Mouse (Mus musculus) hindbrain, embryonic 16.5 days (tissue): ENCODE measurements around the gene Bola3. TPM values are rescaled to one million over a fixed set of nuclear protein-coding genes. Genes with fewer than 3 reads are reported as not detected.

Source experiments
- ATAC-seq: fragments of 200-750 bp; cut with Nextera tagmentation; 2 replicates; pipeline ENCODE4 v1.8.0; 2017; ENCODE audit warnings: moderate TSS enrichment, moderate library complexity
- H3K27ac ChIP-seq: fragments of 300-500 bp; sonication (generic); 2 replicates; pipeline ENCODE4 v1.5.1; 2014; ENCODE audit warnings: low read depth, mild to moderate bottlenecking, control low read depth, low read length, moderate library complexity
- H3K27me3 ChIP-seq: fragments of 300-500 bp; sonication (generic); replicated peaks from 2 replicates; pipeline ENCODE4 v1.6.1; 2014; ENCODE audit warnings: low read length; ENCODE audit not compliant: control insufficient read depth, insufficient read depth
- H3K36me3 ChIP-seq: fragments of 300-500 bp; sonication (generic); 2 replicates; pipeline ENCODE4 v1.6.1; 2014; ENCODE audit warnings: mild to moderate bottlenecking, low read length, moderate library complexity, mixed read lengths; ENCODE audit not compliant: control insufficient read depth, insufficient read depth
- H3K4me1 ChIP-seq: fragments of 300-500 bp; sonication (generic); 2 replicates; pipeline ENCODE4 v1.6.1; 2014; ENCODE audit warnings: low read depth, low read length; ENCODE audit not compliant: control insufficient read depth, insufficient read depth
- H3K4me2 ChIP-seq: fragments of 300-500 bp; sonication (generic); 2 replicates; pipeline ENCODE4 v1.6.1; 2014; ENCODE audit warnings: mild to moderate bottlenecking, low read length, control low read depth, moderate library complexity
- H3K4me3 ChIP-seq: fragments of 300-500 bp; sonication (generic); 2 replicates; pipeline ENCODE4 v1.5.1; 2014; ENCODE audit warnings: mild to moderate bottlenecking, low read length, control low read depth, moderate library complexity
- H3K9ac ChIP-seq: fragments of 300-500 bp; sonication (generic); 2 replicates; pipeline ENCODE4 v1.6.1; 2014; ENCODE audit warnings: low read depth, mild to moderate bottlenecking, control low read depth, low read length, moderate library complexity
- H3K9me3 ChIP-seq: fragments of 300-500 bp; sonication (generic); 2 replicates; pipeline ENCODE4 v1.6.1; 2014; ENCODE audit warnings: mild to moderate bottlenecking, low read length, moderate library complexity; ENCODE audit not compliant: control insufficient read depth
- WGBS: fragments of 180-500 bp; shearing (Covaris S2); extraction: QIAGEN DNeasy Blood & Tissue Kit; methylation state at CpG from one replicate; pipeline ENCODE4 v1.1.7; 2014; 5-methylcytosine and 5-hydroxymethylcytosine counted together
- polyA plus RNA-seq: library from polyadenylated mRNA; unstranded; fragments of >200 nt; fragmentation: Nextera tagmentation; extraction: Ambion mirVana; gene quantifications from 2 replicates; pipeline ENCODE4 v1.2.1, GENCODE M21; 2015

Gene Bola3
- polyA plus RNA-seq, 1 experiment from 2014 or later = 64.3 TPM

- no peak for ATAC-seq
- Histone ChIP-seq H3K4me2 (no peak overlapping the region), H3K9me3 (no peaks in the 10 kb centered on the region), H3K4me1 (no peaks in the 10 kb centered on the region), H3K9ac (no peak overlapping the region), H3K36me3 (peaks cover 67% of the 10 kb centered on the region), H3K27me3 (no peaks in the 10 kb centered on the region), H3K4me3 (no peak overlapping the region), H3K27ac (no peak overlapping the region)
- WGBS = 83% methylated on average over 9 of the region's 9 CpGs
Measured at GRCm38 (mm10) chr6:83373704-83374300, 24.9 kb downstream of the Bola3 start.

DNA sequence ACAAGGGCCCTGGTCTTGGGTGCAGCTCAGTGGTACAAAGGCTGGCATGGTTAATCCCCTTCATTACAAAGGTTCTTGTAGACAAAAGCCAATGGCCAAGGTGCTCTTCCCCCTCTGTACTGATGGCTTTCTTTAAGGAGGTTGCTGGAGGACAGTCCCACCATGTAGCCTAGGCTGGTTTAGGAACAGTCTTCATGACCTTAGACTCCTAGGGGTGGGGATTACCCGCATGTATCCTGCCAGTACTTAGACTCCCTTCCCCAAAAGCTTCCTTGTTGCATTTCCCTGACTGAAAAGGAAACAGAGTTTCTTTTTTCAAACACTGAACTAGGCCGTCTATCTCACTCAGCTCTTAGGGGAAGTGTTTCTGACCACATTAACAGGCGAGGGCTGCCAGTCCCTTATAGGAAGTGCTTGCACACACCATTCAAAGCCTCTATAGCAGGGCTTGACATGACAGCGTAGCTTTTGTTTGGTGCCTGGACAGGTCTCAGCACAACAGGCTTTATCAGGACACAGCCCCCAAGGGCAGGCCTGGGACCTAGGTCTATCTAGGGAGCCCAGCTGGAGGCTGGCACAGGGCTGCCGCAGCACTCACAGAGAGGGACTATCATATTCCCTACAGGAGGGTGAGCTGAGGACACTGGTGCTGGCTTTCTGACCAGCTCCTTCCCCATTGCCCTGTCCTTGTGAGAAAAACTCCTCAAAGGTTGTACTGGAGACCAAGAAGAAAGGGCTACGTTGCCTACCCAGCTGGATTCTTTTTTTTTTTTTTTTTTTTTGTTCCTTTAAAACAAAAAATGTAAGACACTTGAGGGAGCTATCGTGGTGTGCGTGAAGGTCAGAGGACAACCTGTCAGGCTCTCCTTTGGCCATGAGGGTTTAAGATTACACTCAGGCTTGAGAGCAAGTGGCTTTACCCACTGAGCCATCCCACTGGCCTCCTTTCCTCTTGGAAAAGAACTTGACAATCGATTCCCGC is 32.9 kb downstream of the Bola3 start:
- Histone ChIP-seq H3K36me3 (peaks cover 39% of the 10 kb centered on the region), H3K4me3 (no peak overlapping the region), H3K4me1 (no peaks in the 10 kb centered on the region), H3K9me3 (no peaks in the 10 kb centered on the region), H3K9ac (no peak overlapping the region), H3K27me3 (no peaks in the 10 kb centered on the region), H3K27ac (no peak overlapping the region), H3K4me2 (no peak overlapping the region)
- ATAC-seq = no peak
- WGBS = 84% methylated on average over 10 of the region's 10 CpGs

- Histone ChIP-seq H3K4me3 (no peak overlapping the region), H3K9me3 (no peaks in the 10 kb centered on the region), H3K4me1 (no peaks in the 10 kb centered on the region), H3K27me3 (no peaks in the 10 kb centered on the region), H3K4me2 (no peak overlapping the region), H3K36me3 (peaks cover 17% of the 10 kb centered on the region), H3K27ac (no peak overlapping the region), H3K9ac (no peak overlapping the region)
- WGBS = 94% methylated on average over 9 of the region's 9 CpGs
- no peak for ATAC-seq
Measured at GRCm38 (mm10) chr6:83385569-83386090, 36.7 kb downstream of the Bola3 start.

- Histone ChIP-seq H3K36me3 (peaks cover 6% of the 10 kb centered on the region), H3K4me1 (no peaks in the 10 kb centered on the region), H3K27me3 (no peaks in the 10 kb centered on the region), H3K27ac (no peak overlapping the region), H3K4me3 (no peak overlapping the region), H3K4me2 (no peak overlapping the region), H3K9ac (no peak overlapping the region), H3K9me3 (no peaks in the 10 kb centered on the region)
- 80% methylated on average over 8 of the region's 8 CpGs for WGBS
- ATAC-seq = 0 out of 2 replicates have a peak, but pooled peaks have one; percentile 19
Measured at GRCm38 (mm10) chr6:83392166-83392780, 43.3 kb downstream of the Bola3 start.

GRCm38 (mm10) chr6:83394122-83394521 is 45.2 kb downstream of the Bola3 start:
- no peak overlapping the region for H3K9ac ChIP-seq
- H3K4me2 ChIP-seq = no peak overlapping the region
- H3K4me3 ChIP-seq = no peak overlapping the region
- no peak overlapping the region for H3K27ac ChIP-seq
- H3K9me3 ChIP-seq = no peaks in the 10 kb centered on the region
- no peak for ATAC-seq
- H3K4me1 ChIP-seq = no peaks in the 10 kb centered on the region; the same call in 1 of the 2 replicates
- WGBS = 99% methylated on average over 4 of the region's 4 CpGs
- H3K27me3 ChIP-seq = no peaks in the 10 kb centered on the region
- H3K36me3 ChIP-seq = peaks cover 8% of the 10 kb centered on the region

GRCm38 (mm10) chr6:83395544-83396229 is 46.7 kb downstream of the Bola3 start:
- Histone ChIP-seq H3K27me3 (no peaks in the 10 kb centered on the region), H3K27ac (no peak overlapping the region), H3K4me3 (no peak overlapping the region), H3K4me1 (no peaks in the 10 kb centered on the region; the same call in 1 of the 2 replicates), H3K9ac (no peak overlapping the region), H3K36me3 (peaks cover 8% of the 10 kb centered on the region), H3K4me2 (no peak overlapping the region), H3K9me3 (no peaks in the 10 kb centered on the region)
- 96% methylated on average over 15 of the region's 15 CpGs for WGBS
- no peak for ATAC-seq

DNA sequence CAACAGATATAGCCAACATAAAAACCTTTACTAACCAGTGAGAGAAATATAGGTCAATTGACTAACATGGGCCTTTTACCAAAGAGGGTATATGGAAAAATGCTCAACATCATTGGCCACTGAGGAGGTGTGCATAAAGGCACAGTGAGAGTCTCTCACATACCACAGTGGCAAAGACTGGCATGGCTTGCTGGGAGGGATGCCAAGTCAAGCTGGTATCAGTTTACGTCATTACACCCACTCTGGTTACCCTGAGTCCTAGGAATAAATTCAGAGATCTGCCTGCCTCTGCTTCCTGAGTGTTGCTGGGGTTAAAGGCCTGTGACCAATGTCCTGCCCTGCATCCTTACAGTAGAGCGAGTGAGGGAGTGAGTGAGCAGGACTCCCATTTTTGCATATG is 47.8 kb downstream of the Bola3 start:
- Histone ChIP-seq H3K27me3 (no peaks in the 10 kb centered on the region), H3K36me3 (peaks cover 11% of the 10 kb centered on the region), H3K9ac (no peak overlapping the region), H3K9me3 (no peaks in the 10 kb centered on the region), H3K27ac (no peak overlapping the region), H3K4me2 (no peak overlapping the region), H3K4me3 (no peak overlapping the region), H3K4me1 (no peaks in the 10 kb centered on the region; the same call in 1 of the 2 replicates)
- 76% methylated on average over 2 of the region's 2 CpGs for WGBS
- no peak for ATAC-seq

GRCm38 (mm10) chr6:83397728-83398127 is 48.8 kb downstream of the Bola3 start:
- Histone ChIP-seq H3K4me3 (no peak overlapping the region), H3K4me1 (no peaks in the 10 kb centered on the region; the same call in 1 of the 2 replicates), H3K27ac (no peak overlapping the region), H3K4me2 (no peak overlapping the region), H3K9ac (no peak overlapping the region), H3K36me3 (peaks cover 20% of the 10 kb centered on the region), H3K9me3 (no peaks in the 10 kb centered on the region), H3K27me3 (no peaks in the 10 kb centered on the region)
- WGBS = 86% methylated on average over 8 of the region's 8 CpGs
- no peak for ATAC-seq
